Mouse (Mus musculus) olfactory bulb, adult 2 months (tissue): ENCODE measurements around the gene Apobec2.

Source experiments
- CTCF ChIP-seq: fragments of 200-500 bp; IDR thresholded peaks from 2 replicates; pipeline ENCODE4 v1.5.1; 2012; ENCODE audit warnings: low read depth, mild to moderate bottlenecking, low read length, moderate library complexity; ENCODE audit not compliant: insufficient read depth
- POLR2A ChIP-seq: fragments of 200-500 bp; IDR thresholded peaks from 2 replicates; pipeline ENCODE4 v1.6.1; 2012; ENCODE audit warnings: mild to moderate bottlenecking, low read depth, low read length, moderate library complexity; ENCODE audit not compliant: insufficient read depth

DNA sequence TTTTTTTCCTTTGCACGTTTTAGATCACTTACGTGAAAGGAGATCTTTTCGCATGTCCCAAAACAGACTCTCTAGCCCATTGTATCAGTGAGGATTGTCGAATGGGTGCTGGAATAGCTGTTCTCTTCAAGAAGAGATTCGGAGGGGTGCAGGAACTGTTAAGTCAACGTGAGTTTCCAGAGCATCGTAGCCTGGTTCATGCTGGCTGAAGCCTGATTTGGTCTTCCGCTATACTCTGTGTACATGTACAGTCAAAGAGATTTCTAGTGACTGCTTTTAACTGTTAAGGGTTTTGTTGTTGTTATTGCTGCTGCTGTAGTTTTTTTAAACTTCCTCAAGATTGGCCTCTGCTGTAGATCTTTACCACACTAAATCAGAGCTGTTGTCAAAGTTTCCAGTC is 21.5 kb downstream of the Apobec2 start:
- TF ChIP-seq CTCF (no peak), POLR2A (no peak)
